Mouse (Mus musculus) C2C12 (cell line): ENCODE measurements around the gene Dclk3. TPM values are rescaled to one million over a fixed set of nuclear protein-coding genes. Genes with fewer than 3 reads are reported as not detected.

Source experiments
- H3K27me3 ChIP-seq: one replicate; pipeline ENCODE4 v1.6.1; 2011; ENCODE audit not compliant: control insufficient read depth, insufficient read depth, insufficient read length
- H3K36me3 ChIP-seq: one replicate; pipeline ENCODE4 v1.6.1; 2011; ENCODE audit not compliant: control insufficient read depth, insufficient read depth
- H3K4me3 ChIP-seq: one replicate; pipeline ENCODE4 v1.5.1; 2011; ENCODE audit warnings: mild to moderate bottlenecking, control low read depth; ENCODE audit not compliant: poor library complexity, insufficient read depth, severe bottlenecking
- H3K79me2 ChIP-seq: one replicate; pipeline ENCODE4 v1.6.1; 2011; ENCODE audit not compliant: control insufficient read depth, insufficient read depth
- H3K79me3 ChIP-seq: one replicate; pipeline ENCODE4 v1.6.1; 2011; ENCODE audit warnings: low read depth, control low read depth
- H3ac ChIP-seq: one replicate; pipeline ENCODE3; 2011; ENCODE audit warnings: low read depth; ENCODE audit not compliant: control insufficient read depth, insufficient read length
- CEBPB ChIP-seq: IDR thresholded peaks from one replicate; pipeline ENCODE4 v1.6.1; 2011; ENCODE audit warnings: low read depth, mild to moderate bottlenecking, control low read depth, moderate library complexity
- CTCF ChIP-seq: IDR thresholded peaks from one replicate; pipeline ENCODE4 v1.5.1; 2011; ENCODE audit not compliant: control insufficient read depth, insufficient read depth, insufficient read length
- FOSL1 ChIP-seq: IDR thresholded peaks from one replicate; pipeline ENCODE4 v1.8.0; 2011; ENCODE audit warnings: mild to moderate bottlenecking, low read length; ENCODE audit not compliant: poor library complexity, insufficient read depth, severe bottlenecking
- MAX ChIP-seq: IDR thresholded peaks from one replicate; pipeline ENCODE4 v1.6.1; 2011; ENCODE audit warnings: mild to moderate bottlenecking, control low read depth
- MYOD1 ChIP-seq: IDR thresholded peaks from one replicate; pipeline ENCODE4 v1.6.1; 2011; ENCODE audit warnings: low read depth; ENCODE audit not compliant: control insufficient read depth, insufficient read length
- MYOG ChIP-seq: IDR thresholded peaks from one replicate; pipeline ENCODE4 v1.6.1; 2011; ENCODE audit not compliant: control insufficient read depth, insufficient read length; ENCODE audit errors: extremely low read depth
- USF1 ChIP-seq: IDR thresholded peaks from one replicate; pipeline ENCODE4 v1.6.1; 2011; ENCODE audit warnings: low read depth, mild to moderate bottlenecking, control low read depth, moderate library complexity
- polyA plus RNA-seq: library from polyadenylated mRNA; unstranded; fragments of >200 nt; fragmentation: generic; extraction: Trizol; gene quantifications from one replicate; pipeline ENCODE4 v1.2.1, GENCODE M21; 2012; ENCODE audit warnings: missing spikeins

Dclk3 gene
- polyA plus RNA-seq, 1 experiment = not detected

- no peak overlapping the region for H3K4me3 ChIP-seq
- no peaks in the 10 kb centered on the region for H3K36me3 ChIP-seq
- no peaks in the 10 kb centered on the region for H3K79me2 ChIP-seq
- H3K27me3 ChIP-seq = no peaks in the 10 kb centered on the region
- no peak for TF ChIP-seq MAX
- TF ChIP-seq USF1 = no peak
- no peak for TF ChIP-seq MYOD1
- TF ChIP-seq CTCF = no peak
- no peak for TF ChIP-seq CEBPB
- no peak for TF ChIP-seq MYOG
- no peak for TF ChIP-seq FOSL1
- H3K79me3 ChIP-seq = no peaks in the 10 kb centered on the region
- no peak overlapping the region for H3ac ChIP-seq
These were observed 19.0 kb downstream of the Dclk3 start for GRCm38 (mm10) chr9:111457936-111458310.

- no peaks in the 10 kb centered on the region for H3K79me3 ChIP-seq
These were observed 20.6 kb downstream of the Dclk3 start for GRCm38 (mm10) chr9:111459466-111459865.

GRCm38 (mm10) chr9:111460201-111460814, 21.4 kb downstream of the Dclk3 start:
- Histone ChIP-seq H3K79me2 (no peaks in the 10 kb centered on the region), H3K79me3 (no peaks in the 10 kb centered on the region), H3ac (no peak overlapping the region), H3K27me3 (no peaks in the 10 kb centered on the region), H3K4me3 (no peak overlapping the region), H3K36me3 (no peaks in the 10 kb centered on the region)
- no peak for TF ChIP-seq MYOG
- TF ChIP-seq FOSL1 = no peak
- no peak for TF ChIP-seq MYOD1
- no peak for TF ChIP-seq USF1
- no peak for TF ChIP-seq MAX
- no peak for TF ChIP-seq CTCF
- no peak for TF ChIP-seq CEBPB

More at GRCm38 (mm10) chr9:111459466-111459865, 20.6 kb downstream of the Dclk3 start:
- TF ChIP-seq MYOD1 = no peak
- TF ChIP-seq MAX = no peak
- TF ChIP-seq CEBPB = no peak
- no peak for TF ChIP-seq CTCF
- no peak for TF ChIP-seq USF1
- no peak for TF ChIP-seq FOSL1
- no peak for TF ChIP-seq MYOG
- no peaks in the 10 kb centered on the region for H3K27me3 ChIP-seq
- no peaks in the 10 kb centered on the region for H3K36me3 ChIP-seq
- no peak overlapping the region for H3ac ChIP-seq
- no peaks in the 10 kb centered on the region for H3K79me2 ChIP-seq
- H3K4me3 ChIP-seq = no peak overlapping the region

- no peak overlapping the region for H3K4me3 ChIP-seq
- H3K27me3 ChIP-seq = no peaks in the 10 kb centered on the region
- no peak for TF ChIP-seq MAX
- TF ChIP-seq USF1 = no peak
- no peak for TF ChIP-seq CTCF
- no peak for TF ChIP-seq CEBPB
- no peak for TF ChIP-seq FOSL1
- no peak for TF ChIP-seq MYOD1
- no peaks in the 10 kb centered on the region for H3K36me3 ChIP-seq
- no peaks in the 10 kb centered on the region for H3K79me2 ChIP-seq
- no peaks in the 10 kb centered on the region for H3K79me3 ChIP-seq
- H3ac ChIP-seq = no peak overlapping the region
These were observed 22.7 kb downstream of the Dclk3 start for GRCm38 (mm10) chr9:111461415-111462103.

DNA sequence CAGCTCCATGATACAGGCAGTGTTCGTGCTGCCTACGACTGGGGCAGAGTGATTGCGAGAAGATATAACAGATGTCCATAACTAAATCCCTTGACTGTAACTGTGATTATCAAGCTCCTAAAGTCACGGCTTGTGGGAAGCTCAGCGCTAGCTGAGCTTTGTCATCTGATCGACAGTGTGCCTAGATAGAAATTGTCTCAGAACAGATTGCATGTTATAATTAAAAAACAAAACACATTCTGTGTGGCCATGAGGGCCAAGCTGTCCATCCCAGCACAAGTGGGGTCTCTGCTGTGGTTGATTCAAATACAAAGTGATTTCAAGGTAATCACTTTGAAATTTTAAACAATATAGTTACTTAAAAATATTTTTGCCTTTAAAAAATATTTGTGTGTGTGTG, 26.8 kb downstream of the Dclk3 start:
- no peak for TF ChIP-seq FOSL1
- TF ChIP-seq MAX = no peak
- TF ChIP-seq CEBPB = no peak
- TF ChIP-seq MYOG = no peak
- no peak for TF ChIP-seq CTCF
- no peak for TF ChIP-seq USF1
- no peak for TF ChIP-seq MYOD1
- H3K27me3 ChIP-seq = no peaks in the 10 kb centered on the region
- no peak overlapping the region for H3K4me3 ChIP-seq
- H3K79me2 ChIP-seq = no peaks in the 10 kb centered on the region
- H3K36me3 ChIP-seq = no peaks in the 10 kb centered on the region
- H3K79me3 ChIP-seq = no peaks in the 10 kb centered on the region
- no peak overlapping the region for H3ac ChIP-seq
